Mouse (Mus musculus) brain, embryonic 14.5 days (tissue): ENCODE measurements around the gene Gli2.

Experiments used
- CTCF ChIP-seq: fragments of 200-500 bp; IDR thresholded peaks from 2 replicates; pipeline ENCODE4 v1.5.1; 2012; ENCODE audit warnings: inconsistent platforms, mild to moderate bottlenecking, moderate library complexity, borderline replicate concordance; ENCODE audit not compliant: insufficient read depth, insufficient read length; ENCODE audit errors: extremely low read depth
- POLR2A ChIP-seq: fragments of 200-500 bp; IDR thresholded peaks from 2 replicates; pipeline ENCODE4 v1.6.1; 2012; ENCODE audit warnings: mild to moderate bottlenecking, inconsistent platforms, borderline replicate concordance; ENCODE audit not compliant: poor library complexity, insufficient read depth, insufficient read length, severe bottlenecking; ENCODE audit errors: extremely low read depth

GRCm38 (mm10) chr1:118873559-118873958 is 179.9 kb downstream of the Gli2 start:
- TF ChIP-seq CTCF (no peak), POLR2A (no peak)
